Mouse (Mus musculus) forebrain, embryonic 15.5 days (tissue): ENCODE measurements around the gene Zwilch. TPM values are rescaled to one million over a fixed set of nuclear protein-coding genes. Genes with fewer than 3 reads are reported as not detected.

Experiments
- ATAC-seq: fragments of 200-750 bp; cut with Nextera tagmentation; replicated peaks from 2 replicates; pipeline ENCODE4 v1.8.0; 2017; ENCODE audit warnings: mild to moderate bottlenecking, moderate TSS enrichment, moderate library complexity
- H3K27ac ChIP-seq: fragments of 300-500 bp; sonication (generic); replicated peaks from 2 replicates; pipeline ENCODE4 v1.5.1; 2015; ENCODE audit warnings: mild to moderate bottlenecking, inconsistent platforms
- H3K27me3 ChIP-seq: fragments of 300-500 bp; sonication (generic); 2 replicates; pipeline ENCODE4 v1.6.1; 2015; ENCODE audit warnings: inconsistent platforms
- H3K36me3 ChIP-seq: fragments of 300-500 bp; sonication (generic); 2 replicates; pipeline ENCODE4 v1.6.1; 2015; ENCODE audit warnings: mild to moderate bottlenecking, inconsistent platforms
- H3K4me1 ChIP-seq: fragments of 300-500 bp; sonication (generic); 2 replicates; pipeline ENCODE4 v1.6.1; 2015; ENCODE audit warnings: inconsistent platforms
- H3K4me2 ChIP-seq: fragments of 300-500 bp; sonication (generic); replicated peaks from 2 replicates; pipeline ENCODE4 v1.6.1; 2015; ENCODE audit warnings: mild to moderate bottlenecking, inconsistent platforms
- H3K4me3 ChIP-seq: fragments of 300-500 bp; sonication (generic); 2 replicates; pipeline ENCODE4 v1.5.1; 2015; ENCODE audit warnings: mild to moderate bottlenecking, inconsistent platforms
- H3K9ac ChIP-seq: fragments of 300-500 bp; sonication (generic); replicated peaks from 2 replicates; pipeline ENCODE4 v1.6.1; 2015; ENCODE audit warnings: mild to moderate bottlenecking, inconsistent platforms
- H3K9me3 ChIP-seq: fragments of 300-500 bp; sonication (generic); 2 replicates; pipeline ENCODE4 v1.6.1; 2016; ENCODE audit warnings: inconsistent platforms
- WGBS: fragments of 180-500 bp; shearing (Covaris S2); methylation state at CpG from one replicate; pipeline ENCODE4 v1.1.7; 2015; ENCODE audit warnings: mixed read lengths; 5-methylcytosine and 5-hydroxymethylcytosine counted together
- polyA plus RNA-seq: library from polyadenylated mRNA; unstranded; fragments of >200 nt; fragmentation: Nextera tagmentation; extraction: Ambion mirVana; gene quantifications from 2 replicates; pipeline ENCODE4 v1.2.1, GENCODE M21; 2015

The Zwilch gene
- 8.8 and 11.7 TPM in 2 replicates for polyA plus RNA-seq

DNA sequence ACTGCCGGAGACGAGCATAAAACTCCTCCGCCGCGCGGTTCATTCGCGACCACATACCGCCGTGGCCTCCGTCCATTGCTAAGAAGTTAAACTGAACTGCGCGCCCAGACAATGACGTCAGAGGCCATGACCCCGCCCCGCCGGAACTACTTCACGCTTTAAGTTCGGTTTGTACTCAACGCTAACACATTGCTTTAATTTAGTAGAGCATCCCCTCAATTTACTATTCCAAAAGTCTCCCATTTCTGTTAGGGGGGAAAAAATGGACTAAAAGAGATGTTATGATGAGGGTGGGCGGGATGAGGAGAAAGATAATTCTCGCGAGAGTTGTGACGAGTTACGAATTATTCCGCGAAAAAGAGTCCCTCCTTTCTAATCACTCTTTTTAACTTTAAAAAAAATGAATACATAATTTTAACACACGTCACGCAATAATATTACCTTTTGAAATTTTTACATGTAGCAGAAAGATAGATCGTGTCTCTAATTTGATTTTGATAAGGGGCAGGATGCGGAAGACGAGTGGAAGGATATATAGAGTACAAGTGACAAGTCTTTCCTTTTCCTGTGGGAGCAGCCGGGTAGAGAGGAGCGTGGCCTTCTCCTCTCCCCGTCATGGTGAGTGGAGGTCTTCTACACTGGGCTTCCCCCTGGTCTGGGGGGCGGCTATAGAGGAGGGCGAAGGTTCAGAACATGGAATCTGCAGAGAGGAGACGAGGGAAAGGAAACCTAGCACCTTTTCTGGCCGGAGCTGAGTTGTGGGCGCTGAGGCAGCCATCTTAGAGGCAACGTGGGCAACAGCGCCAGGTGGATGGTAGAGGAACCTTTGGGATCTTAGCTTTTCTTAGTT, at the start of gene Zwilch, which contains the start of gene Rpl4:
Zwilch (minus strand) TSS at position 289 of the 850 bp plus-strand sequence.
Rpl4 (plus strand) TSS at position 560 of the 850 bp plus-strand sequence.
- H3K4me2 ChIP-seq, result peak within 1 kb of the TSS; percentile 89
- WGBS, result under 1% methylated on average over 42 of the region's 42 CpGs
- peak within 1 kb of the TSS; percentile 66 for H3K4me3 ChIP-seq
- H3K36me3 ChIP-seq, result peaks cover 31% of the 10 kb centered on the region
- H3K9me3 ChIP-seq, result no peaks in the 10 kb centered on the region
- ATAC-seq, result peak; percentile 88
- peak within 1 kb of the TSS; percentile 92 for H3K27ac ChIP-seq
- H3K27me3 ChIP-seq, result no peaks in the 10 kb centered on the region
- H3K4me1 ChIP-seq, result peaks cover 29% of the 10 kb centered on the region
- H3K9ac ChIP-seq, result peak within 1 kb of the TSS; percentile 73

DNA sequence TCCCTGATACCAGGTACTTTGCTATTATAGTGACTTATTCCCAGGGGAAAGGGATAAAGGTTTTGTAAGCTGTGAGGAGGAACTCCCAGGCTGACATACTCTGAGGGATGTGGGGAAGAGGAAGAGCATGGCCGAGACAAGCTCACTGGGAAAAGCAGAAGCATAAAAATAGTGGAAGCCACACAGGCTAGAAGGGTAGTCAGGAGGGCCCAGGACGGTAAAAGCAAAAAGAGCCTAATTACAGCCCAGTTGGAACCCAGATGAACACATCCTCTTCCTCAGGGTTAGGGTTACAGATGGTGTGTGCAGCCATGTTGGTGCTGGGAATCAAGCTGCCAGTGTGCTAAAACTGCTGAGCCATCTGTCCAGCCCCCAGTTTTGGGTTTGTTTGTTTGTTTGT, 49.2 kb upstream of the Zwilch start:
- Histone ChIP-seq H3K4me1 (0 out of 2 replicates have a peak, but pooled peaks cover 2% of the 10 kb centered on the region), H3K4me2 (no peak overlapping the region), H3K9ac (no peak overlapping the region), H3K27ac (no peak overlapping the region), H3K4me3 (no peak overlapping the region), H3K9me3 (no peaks in the 10 kb centered on the region), H3K36me3 (no peaks in the 10 kb centered on the region), H3K27me3 (no peaks in the 10 kb centered on the region)
- WGBS, result 69% methylated on average over 2 of the region's 2 CpGs
- ATAC-seq, result no peak

DNA sequence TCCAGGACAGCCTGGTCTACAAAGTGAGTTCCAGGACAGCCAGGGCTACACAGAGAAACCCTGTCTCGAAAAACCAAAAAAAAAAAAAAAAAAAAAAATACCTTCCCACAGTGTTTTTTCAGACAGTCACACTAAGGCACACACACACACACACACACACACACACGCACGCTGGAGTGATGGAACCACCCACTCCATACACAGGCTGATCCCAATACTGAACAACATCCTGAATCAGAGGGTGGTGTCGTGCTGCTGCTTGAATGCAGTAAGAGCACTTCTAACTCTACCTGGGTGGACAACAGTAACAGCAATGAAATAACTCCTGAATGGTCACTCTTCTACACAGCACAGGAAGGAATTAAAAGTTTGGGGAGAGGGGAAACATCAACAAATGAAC, 48.6 kb upstream of the Zwilch start:
- H3K36me3 ChIP-seq, result no peaks in the 10 kb centered on the region
- H3K9ac ChIP-seq, result no peak overlapping the region
- no peak overlapping the region for H3K4me3 ChIP-seq
- 83% methylated on average over 4 of the region's 4 CpGs for WGBS
- H3K4me2 ChIP-seq, result no peak overlapping the region
- H3K27ac ChIP-seq, result no peak overlapping the region
- H3K27me3 ChIP-seq, result no peaks in the 10 kb centered on the region
- ATAC-seq, result no peak
- H3K9me3 ChIP-seq, result no peaks in the 10 kb centered on the region
- H3K4me1 ChIP-seq, result 0 out of 2 replicates have a peak, but pooled peaks cover 2% of the 10 kb centered on the region

DNA sequence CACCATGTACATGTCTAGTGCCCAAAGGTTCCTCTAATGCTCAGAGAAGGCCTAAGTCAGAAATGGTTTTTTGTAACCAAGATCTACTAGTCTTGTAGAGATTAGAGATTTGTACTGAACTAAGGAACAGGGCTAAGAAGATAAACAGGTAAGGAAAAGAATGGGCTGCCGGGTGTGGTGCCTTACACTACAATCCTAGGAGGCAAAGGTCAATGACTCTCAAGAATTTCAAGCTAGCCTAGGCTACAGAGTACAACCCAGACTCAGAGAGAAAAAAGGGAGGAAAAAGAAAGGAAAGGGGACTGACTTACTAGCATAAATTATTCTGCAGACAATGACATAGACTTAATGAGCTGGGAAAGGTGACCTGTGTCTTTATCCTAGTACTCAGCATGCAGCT, 47.7 kb upstream of the Zwilch start:
- Histone ChIP-seq H3K4me1 (0 out of 2 replicates have a peak, but pooled peaks cover 2% of the 10 kb centered on the region), H3K4me3 (no peak overlapping the region), H3K27ac (no peak overlapping the region), H3K9me3 (no peaks in the 10 kb centered on the region), H3K36me3 (no peaks in the 10 kb centered on the region), H3K4me2 (no peak overlapping the region), H3K27me3 (no peaks in the 10 kb centered on the region), H3K9ac (no peak overlapping the region)
- WGBS, result 78% methylated on average over 1 of the region's 1 CpGs
- no peak for ATAC-seq

DNA sequence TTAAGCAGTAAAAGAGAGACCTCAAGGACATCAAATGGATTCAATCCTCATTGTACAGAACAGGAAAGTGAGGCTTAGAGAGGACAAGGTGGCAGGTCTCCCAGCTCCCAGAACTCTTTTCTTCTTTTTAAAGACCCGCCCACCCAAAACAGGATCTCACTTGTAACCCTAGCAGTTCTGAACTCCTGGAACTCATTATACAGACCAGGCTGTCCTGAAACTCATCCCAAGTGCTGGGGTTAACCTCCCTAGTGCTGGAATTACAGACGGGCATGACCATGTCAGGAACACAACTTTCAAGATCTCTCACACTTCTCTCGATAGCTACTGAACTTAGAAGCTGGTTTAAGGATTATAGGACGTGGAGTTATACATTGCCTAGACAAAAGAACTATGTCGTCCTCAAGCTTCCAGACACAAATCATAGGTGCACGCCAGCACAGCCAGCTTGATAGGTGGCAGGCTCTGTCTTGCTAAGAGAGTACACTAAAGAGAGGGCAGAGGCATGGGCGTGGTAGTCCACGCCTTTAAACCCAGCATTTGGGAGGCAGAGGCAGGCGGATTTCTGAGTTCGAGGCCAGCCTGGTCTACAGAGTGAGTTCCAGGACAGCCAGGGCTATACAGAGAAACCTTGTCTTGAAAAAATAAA, 47.0 kb upstream of the Zwilch start:
- Histone ChIP-seq H3K9ac (no peak overlapping the region), H3K27me3 (no peaks in the 10 kb centered on the region), H3K9me3 (no peaks in the 10 kb centered on the region), H3K4me1 (0 out of 2 replicates have a peak, but pooled peaks cover 2% of the 10 kb centered on the region), H3K4me2 (no peak overlapping the region), H3K27ac (no peak overlapping the region), H3K36me3 (no peaks in the 10 kb centered on the region), H3K4me3 (no peak overlapping the region)
- no peak for ATAC-seq
- WGBS, result 82% methylated on average over 10 of the region's 10 CpGs

DNA sequence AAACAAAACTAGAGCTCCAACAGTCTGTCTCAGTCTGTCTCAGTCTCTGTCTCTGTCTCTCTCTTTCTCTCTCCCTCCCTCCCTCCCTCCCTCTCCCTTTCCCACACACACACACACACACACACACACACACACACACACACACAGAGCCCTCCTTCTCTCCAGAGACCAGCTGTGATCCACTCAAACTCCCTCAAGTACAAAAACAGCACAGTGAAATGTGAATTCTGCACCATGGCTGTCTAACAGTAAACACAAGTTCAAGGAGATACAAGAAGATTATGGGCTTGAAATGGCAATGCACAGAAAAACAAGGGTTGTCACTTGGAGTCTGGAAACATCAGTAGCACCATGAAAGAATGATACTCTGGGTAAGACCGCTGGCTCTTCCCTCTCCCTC, 46.4 kb upstream of the Zwilch start:
- no peak for ATAC-seq
- no peaks in the 10 kb centered on the region for H3K27me3 ChIP-seq

DNA sequence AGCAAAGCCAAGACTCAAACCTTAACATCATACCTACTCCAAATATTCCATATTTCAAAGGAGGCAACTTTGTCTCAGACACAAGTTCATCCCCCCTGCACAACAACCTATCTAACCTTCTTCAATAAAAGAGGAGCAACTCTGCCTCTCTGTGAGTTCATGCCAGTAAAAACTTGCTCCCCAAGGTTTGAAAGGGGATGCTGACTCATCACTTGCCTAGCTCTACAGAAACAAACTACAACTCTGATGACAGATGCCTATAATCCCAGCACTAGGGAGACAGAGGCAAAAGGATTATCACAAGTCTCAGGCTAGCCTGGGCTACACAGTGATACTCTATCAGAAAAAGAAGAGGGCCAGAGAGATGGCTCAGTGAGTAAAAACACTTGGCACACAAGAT, 45.0 kb upstream of the Zwilch start:
- ATAC-seq, result no peak
- Histone ChIP-seq H3K27ac (no peak overlapping the region), H3K36me3 (no peaks in the 10 kb centered on the region), H3K9ac (no peak overlapping the region), H3K4me1 (0 out of 2 replicates have a peak, but pooled peaks cover 2% of the 10 kb centered on the region), H3K27me3 (no peaks in the 10 kb centered on the region), H3K9me3 (no peaks in the 10 kb centered on the region), H3K4me3 (no peak overlapping the region), H3K4me2 (no peak overlapping the region)

More for the DNA sequence above, 46.4 kb upstream of the Zwilch start:
- Histone ChIP-seq H3K4me3 (no peak overlapping the region), H3K9ac (no peak overlapping the region), H3K27ac (no peak overlapping the region), H3K36me3 (no peaks in the 10 kb centered on the region), H3K4me1 (0 out of 2 replicates have a peak, but pooled peaks cover 2% of the 10 kb centered on the region), H3K4me2 (no peak overlapping the region), H3K9me3 (no peaks in the 10 kb centered on the region)
- 29% methylated on average over 1 of the region's 1 CpGs for WGBS

DNA sequence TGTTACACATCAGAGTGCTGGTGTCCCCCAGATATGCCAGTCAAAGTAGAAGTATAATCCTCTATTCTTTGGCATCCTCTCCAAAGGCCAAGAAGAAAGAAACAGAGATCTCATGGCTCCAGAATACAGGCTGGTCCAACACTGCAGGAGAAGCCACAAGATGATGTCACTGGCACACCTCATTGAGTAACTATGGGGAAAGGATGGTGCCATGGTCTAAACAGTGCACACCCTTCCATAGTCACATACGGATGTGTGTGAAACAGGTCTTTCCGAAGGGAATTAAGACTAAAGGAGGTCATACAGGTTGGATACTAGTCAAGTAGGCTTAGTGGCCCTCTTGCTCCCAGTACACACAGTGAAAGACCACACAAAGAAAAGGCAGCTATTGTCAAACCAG, 43.7 kb upstream of the Zwilch start:
- Histone ChIP-seq H3K9me3 (no peaks in the 10 kb centered on the region), H3K4me2 (no peak overlapping the region), H3K4me1 (0 out of 2 replicates have a peak, but pooled peaks cover 2% of the 10 kb centered on the region), H3K27me3 (no peaks in the 10 kb centered on the region), H3K36me3 (0 out of 2 replicates have a peak, but pooled peaks cover 3% of the 10 kb centered on the region), H3K27ac (no peak overlapping the region), H3K4me3 (no peak overlapping the region), H3K9ac (no peak overlapping the region)
- WGBS, result 91% methylated on average over 2 of the region's 2 CpGs
- ATAC-seq, result no peak

DNA sequence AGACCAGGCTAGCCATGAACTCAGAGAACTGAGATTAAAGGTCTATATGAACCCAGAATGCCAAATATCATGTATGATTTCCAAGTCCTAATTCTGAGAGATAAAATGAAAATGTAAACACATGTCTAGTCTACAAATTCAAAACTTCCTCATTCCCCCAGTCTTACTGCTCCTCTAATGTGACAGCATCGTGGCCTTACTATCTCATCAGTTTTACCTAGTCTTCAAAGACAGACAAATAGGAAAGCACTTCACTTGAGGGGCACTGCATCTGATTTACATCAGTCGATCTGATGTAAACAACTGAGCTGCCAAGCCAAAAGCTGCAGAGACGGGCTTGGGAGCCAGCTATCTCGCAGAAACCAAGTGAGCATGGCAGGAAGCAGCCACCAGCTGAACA, 43.2 kb upstream of the Zwilch start:
- no peak for ATAC-seq
- 77% methylated on average over 4 of the region's 4 CpGs for WGBS

DNA sequence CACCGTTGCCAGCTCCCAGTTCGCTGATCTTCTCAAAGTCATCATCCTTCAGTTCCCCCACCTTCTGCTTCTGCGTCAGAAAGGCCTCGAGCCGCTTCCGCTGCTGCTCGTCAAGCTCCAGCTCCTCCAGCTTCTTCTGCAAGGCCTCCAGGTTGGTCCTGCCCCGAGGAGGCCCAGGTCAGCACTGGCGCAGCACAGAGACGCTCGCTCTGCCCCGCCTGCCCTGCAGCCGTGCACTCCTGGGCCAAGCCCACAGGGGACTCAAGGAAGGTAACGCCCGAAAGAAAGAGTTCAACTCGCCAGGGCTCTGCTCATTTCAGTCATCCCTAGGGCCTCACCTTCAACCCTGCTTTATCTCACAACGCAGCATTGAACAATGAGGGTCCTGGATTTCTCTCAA, 41.5 kb upstream of the Zwilch start:
- ATAC-seq, result no peak
- Histone ChIP-seq H3K27ac (no peak overlapping the region), H3K9ac (no peak overlapping the region), H3K4me3 (no peak overlapping the region), H3K27me3 (no peaks in the 10 kb centered on the region), H3K4me2 (no peak overlapping the region), H3K36me3 (peaks cover 7% of the 10 kb centered on the region; the same call in 1 of the 2 replicates), H3K9me3 (no peaks in the 10 kb centered on the region), H3K4me1 (0 out of 2 replicates have a peak, but pooled peaks cover under 1% of the 10 kb centered on the region)
- WGBS, result 93% methylated on average over 17 of the region's 17 CpGs

More for the DNA sequence above, 43.2 kb upstream of the Zwilch start:
- peaks cover 6% of the 10 kb centered on the region; the same call in 1 of the 2 replicates for H3K36me3 ChIP-seq
- no peak overlapping the region for H3K27ac ChIP-seq
- H3K27me3 ChIP-seq, result no peaks in the 10 kb centered on the region
- no peak overlapping the region for H3K4me2 ChIP-seq
- no peak overlapping the region for H3K4me3 ChIP-seq
- H3K9ac ChIP-seq, result no peak overlapping the region
- 0 out of 2 replicates have a peak, but pooled peaks cover 2% of the 10 kb centered on the region for H3K4me1 ChIP-seq
- no peaks in the 10 kb centered on the region for H3K9me3 ChIP-seq

DNA sequence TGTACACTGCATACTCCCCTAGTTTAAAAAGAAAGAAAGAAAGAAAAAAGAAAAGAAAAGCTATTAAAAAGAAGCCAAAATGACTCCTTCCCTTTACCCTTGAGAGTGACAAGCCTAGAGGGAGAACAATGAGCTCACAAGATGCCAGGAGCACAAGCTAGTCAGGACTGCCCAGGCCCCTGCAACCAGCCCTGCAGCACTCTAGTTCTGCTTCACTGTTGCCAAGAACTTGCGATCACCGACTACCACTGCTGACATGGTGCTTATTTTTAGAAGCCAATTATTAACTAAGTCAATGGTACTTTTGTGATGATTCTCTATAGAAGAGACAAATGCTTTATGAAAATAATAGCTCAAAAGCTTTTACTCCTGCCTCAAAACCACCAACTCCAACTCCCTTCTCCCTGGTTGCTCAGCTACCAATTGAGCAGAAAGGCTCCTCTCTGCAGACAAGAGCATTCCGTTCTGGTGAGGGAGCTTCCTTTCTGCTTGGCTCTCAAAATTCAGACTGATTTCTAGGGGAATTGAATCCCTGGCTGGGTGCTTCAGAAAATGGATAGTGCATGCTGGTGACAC, 34.7 kb upstream of the Zwilch start:
- ATAC-seq, result no peak
- H3K4me2 ChIP-seq, result no peak overlapping the region
- no peak overlapping the region for H3K9ac ChIP-seq
- 69% methylated on average over 3 of the region's 3 CpGs for WGBS
- no peaks in the 10 kb centered on the region for H3K27me3 ChIP-seq
- H3K36me3 ChIP-seq, result peaks cover 15% of the 10 kb centered on the region
- H3K9me3 ChIP-seq, result no peaks in the 10 kb centered on the region
- no peaks in the 10 kb centered on the region for H3K4me1 ChIP-seq
- H3K27ac ChIP-seq, result peak overlapping the region; percentile 31; the same call in 1 of the 2 replicates
- H3K4me3 ChIP-seq, result no peak overlapping the region

DNA sequence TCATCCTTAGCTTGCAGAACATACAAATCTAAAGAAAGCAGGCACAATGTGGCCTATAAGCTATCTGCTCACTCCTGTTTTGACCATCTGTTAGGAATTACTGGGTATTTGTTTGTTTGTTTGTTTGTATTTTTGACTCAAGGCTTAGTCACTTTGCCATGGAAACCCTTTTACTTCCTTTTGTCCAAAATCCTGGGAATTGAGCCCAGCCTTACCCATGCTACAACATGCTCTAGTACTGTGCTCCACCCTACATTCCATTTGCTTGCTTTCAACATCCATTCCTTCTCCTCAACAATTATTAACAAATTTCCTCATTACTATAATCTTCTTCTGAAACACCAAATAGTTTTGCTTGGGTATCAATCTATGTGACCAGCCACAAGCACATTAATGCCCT, 30.0 kb upstream of the Zwilch start:
- no peaks in the 10 kb centered on the region for H3K4me1 ChIP-seq
- ATAC-seq, result no peak
- no peak overlapping the region for H3K9ac ChIP-seq
- H3K4me2 ChIP-seq, result no peak overlapping the region
- H3K27me3 ChIP-seq, result no peaks in the 10 kb centered on the region
- H3K9me3 ChIP-seq, result no peaks in the 10 kb centered on the region
- H3K27ac ChIP-seq, result no peak overlapping the region
- no peak overlapping the region for H3K4me3 ChIP-seq
- H3K36me3 ChIP-seq, result peaks cover 8% of the 10 kb centered on the region; the same call in 1 of the 2 replicates
